Mouse (Mus musculus) erythroblast, embryonic 14.5 days (primary cell): ENCODE data around the gene Mmp21. TPM values are rescaled to one million over a fixed set of nuclear protein-coding genes. Genes with fewer than 3 reads are reported as not detected.
A peak's percentile ranks its signal among the peaks of the same experiment; 100 is the strongest.
"Not testable (repeated sequence)": the region's sequence is repeated elsewhere in the genome, so short reads cannot be mapped to it uniquely, and the experiment has no call there.

ENCODE experiments used
- H3K27me3 ChIP-seq: 2 replicates; pipeline ENCODE4 v1.6.1; 2012; ENCODE audit warnings: inconsistent platforms; ENCODE audit not compliant: control insufficient read depth
- H3K36me3 ChIP-seq: 2 replicates; pipeline ENCODE4 v1.6.1; 2012; ENCODE audit warnings: mild to moderate bottlenecking, inconsistent platforms; ENCODE audit not compliant: control insufficient read depth
- H3K4me1 ChIP-seq: 2 replicates; pipeline ENCODE4 v1.6.1; 2012; ENCODE audit warnings: inconsistent platforms; ENCODE audit not compliant: control insufficient read depth
- H3K4me3 ChIP-seq: replicated peaks from 2 replicates; pipeline ENCODE3; 2012; ENCODE audit warnings: moderate library complexity, mild to moderate bottlenecking, inconsistent platforms
- H3K9me3 ChIP-seq: 2 replicates; pipeline ENCODE4 v1.6.1; 2012; ENCODE audit warnings: low read length, inconsistent platforms, mixed read lengths; ENCODE audit not compliant: control insufficient read depth
- GATA1 ChIP-seq: IDR thresholded peaks from 2 replicates; pipeline ENCODE4 v1.6.1; 2012; ENCODE audit warnings: low read length, inconsistent platforms, mixed read lengths
- TAL1 ChIP-seq: IDR thresholded peaks from 3 replicates; pipeline ENCODE4 v1.6.1; 2012; ENCODE audit warnings: low read length, inconsistent platforms, mixed read lengths
- polyA plus RNA-seq: library from polyadenylated mRNA; stranded (reverse); fragments of >175 nt; gene quantifications from 2 replicates; pipeline ENCODE4 v1.2.3, GENCODE M21; 2012

The Mmp21 gene
- polyA plus RNA-seq, 1 experiment = 0.02 TPM

DNA sequence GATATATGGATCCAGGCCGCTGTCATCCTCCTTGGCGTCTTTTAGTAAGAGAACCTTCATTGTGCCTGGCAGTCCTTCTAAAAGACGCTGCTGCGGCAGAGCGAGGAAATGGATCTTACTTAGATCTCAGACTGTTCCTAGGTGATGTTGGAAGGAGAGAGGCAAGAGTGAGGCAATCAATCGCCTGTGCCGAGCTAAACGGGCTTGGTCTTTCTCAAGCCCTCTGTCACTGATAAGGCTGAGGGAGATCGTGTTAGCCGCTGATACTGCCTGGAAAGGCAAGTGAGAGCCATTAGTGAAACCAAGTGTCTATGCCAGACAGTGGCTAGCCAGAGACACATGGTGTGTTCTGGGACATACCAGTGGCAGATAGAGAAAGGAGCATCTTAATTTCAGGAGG is 22.5 kb upstream of the Mmp21 start:
- peaks cover 91% of the 10 kb centered on the region for H3K4me1 ChIP-seq
- peaks cover 83% of the 10 kb centered on the region for H3K36me3 ChIP-seq
- peak overlapping the region; percentile 84 for H3K4me3 ChIP-seq
- TF ChIP-seq GATA1 (peak; percentile 92), TAL1 (peak; percentile 93)
- H3K9me3 ChIP-seq = peaks cover 4% of the 10 kb centered on the region; the same call in 1 of the 2 replicates
- no peaks in the 10 kb centered on the region for H3K27me3 ChIP-seq

DNA sequence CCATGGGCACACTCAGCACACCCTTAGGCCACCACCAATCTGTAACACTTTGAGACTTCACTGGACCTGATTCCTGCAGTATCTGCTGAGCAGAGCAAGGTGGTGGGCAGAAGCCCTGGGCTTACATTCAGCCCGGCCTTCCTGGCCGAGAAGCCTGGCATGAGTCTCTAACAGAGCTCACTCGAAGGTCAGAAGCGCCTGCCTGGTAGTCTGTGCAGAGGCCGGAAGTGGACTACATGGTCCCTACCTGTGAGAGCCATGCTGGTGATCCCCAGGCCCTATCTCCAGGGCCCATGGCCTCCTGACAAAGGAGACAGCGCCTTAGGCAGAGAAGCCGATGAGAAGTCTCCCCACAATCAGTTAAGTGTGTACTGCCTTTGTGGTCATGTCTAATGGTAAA is 21.5 kb upstream of the Mmp21 start:
- Histone ChIP-seq H3K36me3 (peaks cover 87% of the 10 kb centered on the region), H3K4me3 (peak overlapping the region; percentile 84), H3K4me1 (peaks cover 93% of the 10 kb centered on the region), H3K27me3 (no peaks in the 10 kb centered on the region), H3K9me3 (peaks cover 4% of the 10 kb centered on the region; the same call in 1 of the 2 replicates)
- TF ChIP-seq GATA1 = no peak
- no peak for TF ChIP-seq TAL1

DNA sequence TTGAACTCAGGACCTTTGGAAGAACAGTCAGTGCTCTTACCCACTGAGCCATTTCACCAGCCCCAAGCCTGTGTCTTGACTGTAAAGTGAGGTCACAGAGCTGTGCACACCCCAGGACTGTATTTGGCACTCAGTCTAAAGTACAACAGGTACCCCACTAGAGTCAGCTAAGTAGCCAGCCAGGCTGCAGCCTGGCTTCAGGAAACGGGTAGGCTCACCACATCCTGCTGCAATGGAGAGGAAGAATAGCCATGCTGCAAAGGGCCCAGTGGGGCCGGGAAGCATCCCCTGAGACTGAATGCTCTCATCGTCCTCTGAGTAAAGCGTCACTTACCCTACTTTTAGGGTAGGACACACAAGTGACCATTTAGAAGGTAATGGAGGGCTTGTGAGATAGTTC is 20.0 kb upstream of the Mmp21 start:
- Histone ChIP-seq H3K9me3 (peaks cover 4% of the 10 kb centered on the region; the same call in 1 of the 2 replicates), H3K4me3 (peak overlapping the region; percentile 84), H3K4me1 (peaks cover 93% of the 10 kb centered on the region), H3K36me3 (peaks cover 87% of the 10 kb centered on the region), H3K27me3 (no peaks in the 10 kb centered on the region)
- TF ChIP-seq TAL1 (no peak), GATA1 (no peak)

DNA sequence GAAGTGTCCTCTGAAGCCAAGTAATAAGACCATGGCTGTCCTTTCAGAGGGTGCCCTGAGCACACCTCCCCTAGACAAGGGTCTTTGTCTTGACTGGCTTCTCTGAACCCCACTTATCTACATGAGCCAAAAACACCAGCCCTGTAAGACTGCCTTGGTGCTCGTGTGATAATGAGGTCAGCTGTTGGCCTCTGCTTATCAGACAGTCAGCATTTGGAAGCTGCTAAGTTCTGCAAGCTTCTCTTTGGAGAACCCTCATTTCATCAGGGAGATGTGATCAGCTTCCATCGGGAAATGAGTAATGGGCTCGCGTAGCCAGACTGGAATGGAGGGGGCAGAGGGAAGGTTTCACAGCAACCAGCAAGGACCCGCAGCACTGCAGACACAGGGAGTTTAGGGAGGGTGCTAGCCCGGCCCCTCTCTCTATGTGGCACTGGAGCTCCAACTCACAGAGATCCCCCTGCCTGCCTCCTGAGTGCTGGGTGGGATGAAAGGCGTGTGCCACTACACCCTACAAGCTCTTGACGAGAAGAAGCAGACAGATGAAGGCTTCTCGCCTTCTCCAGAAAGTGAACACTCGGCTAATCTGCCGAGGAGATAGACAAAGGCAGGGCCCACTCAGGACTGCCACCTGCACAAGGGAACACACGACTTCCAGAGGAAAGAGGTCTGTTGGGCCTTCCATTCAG is 18.3 kb upstream of the Mmp21 start:
- TF ChIP-seq GATA1 (peak; percentile 89), TAL1 (peak; percentile 88)
- no peaks in the 10 kb centered on the region for H3K9me3 ChIP-seq
- peaks cover 85% of the 10 kb centered on the region for H3K36me3 ChIP-seq
- no peaks in the 10 kb centered on the region for H3K27me3 ChIP-seq
- peak overlapping the region; percentile 84 for H3K4me3 ChIP-seq
- peaks cover 82% of the 10 kb centered on the region for H3K4me1 ChIP-seq

DNA sequence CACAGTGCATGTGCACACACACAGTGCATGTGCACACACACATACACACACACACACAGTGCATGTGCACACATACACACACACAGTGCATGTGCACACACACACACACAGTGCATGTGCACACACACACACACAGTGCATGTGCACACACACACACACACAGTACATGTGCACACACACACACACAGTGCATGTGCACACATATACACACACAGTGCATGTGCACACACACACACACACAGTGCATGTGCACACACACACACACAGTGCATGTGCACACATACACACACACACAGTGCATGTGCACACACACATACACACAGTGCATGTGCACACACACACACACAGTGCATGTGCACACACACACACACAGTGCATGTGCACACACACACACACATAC is 5.8 kb upstream of the Mmp21 start:
- Histone ChIP-seq H3K9me3 (peaks cover 32% of the 10 kb centered on the region), H3K36me3 (peaks cover 80% of the 10 kb centered on the region)
- not testable (repeated sequence) for H3K4me1 ChIP-seq, H3K4me3 ChIP-seq, H3K27me3 ChIP-seq

DNA sequence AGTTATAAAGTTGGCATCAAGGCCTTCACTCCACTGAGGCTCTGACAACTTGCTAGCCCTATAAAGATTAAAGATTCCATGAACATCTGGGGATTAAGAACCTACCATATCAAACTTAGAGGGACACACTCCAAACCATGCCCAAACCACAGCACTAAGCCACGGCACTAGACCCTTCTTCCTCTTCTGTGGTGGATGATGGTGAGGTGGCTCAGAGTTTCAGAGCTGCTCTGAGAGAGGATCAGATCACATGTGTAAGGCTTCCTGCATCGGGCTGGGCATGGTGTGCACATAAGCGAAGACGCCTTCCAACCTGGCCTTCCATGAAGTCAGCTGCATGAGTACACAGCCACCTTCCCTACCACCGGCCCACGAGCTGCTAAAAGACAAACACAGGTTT is 4.8 kb upstream of the Mmp21 start:
- no peak overlapping the region for H3K4me3 ChIP-seq
- H3K4me1 ChIP-seq = peaks cover 5% of the 10 kb centered on the region
- H3K27me3 ChIP-seq = peaks cover 3% of the 10 kb centered on the region; the same call in 1 of the 2 replicates
- peaks cover 23% of the 10 kb centered on the region for H3K9me3 ChIP-seq
- TF ChIP-seq GATA1 (no peak), TAL1 (no peak)
- peaks cover 71% of the 10 kb centered on the region for H3K36me3 ChIP-seq

DNA sequence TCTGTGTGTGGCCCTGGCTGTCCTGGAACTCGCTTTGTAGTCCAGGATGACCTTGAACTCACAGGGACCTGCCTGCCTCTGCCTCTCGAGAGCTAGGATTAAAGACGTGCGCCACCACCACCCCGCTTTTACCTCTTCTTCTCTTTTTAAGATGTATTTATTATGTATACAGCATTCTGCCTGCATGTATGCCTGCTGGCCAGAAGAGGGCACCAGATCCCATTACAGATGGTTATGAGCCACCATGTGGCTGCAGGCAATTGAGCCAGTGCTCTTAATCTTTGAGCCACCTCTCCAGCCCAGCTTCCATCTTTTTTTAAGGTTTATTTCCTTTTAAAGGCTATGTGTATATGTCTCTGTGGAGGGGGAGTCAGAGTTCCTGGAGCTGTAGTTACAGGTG is 4.2 kb upstream of the Mmp21 start:
- Histone ChIP-seq H3K4me1 (peaks cover 5% of the 10 kb centered on the region), H3K27me3 (peaks cover 3% of the 10 kb centered on the region; the same call in 1 of the 2 replicates), H3K4me3 (no peak overlapping the region), H3K9me3 (peaks cover 18% of the 10 kb centered on the region), H3K36me3 (peaks cover 65% of the 10 kb centered on the region)
- no peak for TF ChIP-seq TAL1
- no peak for TF ChIP-seq GATA1

DNA sequence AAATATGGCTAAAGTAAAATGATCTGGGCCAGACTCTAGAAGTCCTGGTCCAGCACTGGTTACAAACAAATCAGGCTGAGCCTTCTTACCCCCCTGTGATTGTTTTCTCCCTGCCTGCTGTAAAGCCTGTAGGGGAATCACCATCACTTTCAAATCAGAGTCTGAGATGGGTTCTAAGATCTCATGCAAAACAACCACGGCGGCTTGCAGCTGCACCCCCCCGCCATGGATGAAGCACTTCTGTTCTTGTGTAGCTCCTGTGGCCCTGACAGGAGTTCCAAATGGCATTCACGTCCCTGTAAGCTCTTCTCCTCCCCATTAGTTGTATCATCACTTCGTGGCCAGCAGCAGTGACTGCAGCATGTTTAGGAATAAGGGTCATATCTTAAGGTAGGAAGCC is 3.8 kb upstream of the Mmp21 start:
- Histone ChIP-seq H3K4me1 (peaks cover 5% of the 10 kb centered on the region), H3K36me3 (peaks cover 60% of the 10 kb centered on the region), H3K4me3 (no peak overlapping the region), H3K27me3 (peaks cover 3% of the 10 kb centered on the region; the same call in 1 of the 2 replicates), H3K9me3 (peaks cover 17% of the 10 kb centered on the region)
- TF ChIP-seq TAL1 (no peak), GATA1 (no peak)

DNA sequence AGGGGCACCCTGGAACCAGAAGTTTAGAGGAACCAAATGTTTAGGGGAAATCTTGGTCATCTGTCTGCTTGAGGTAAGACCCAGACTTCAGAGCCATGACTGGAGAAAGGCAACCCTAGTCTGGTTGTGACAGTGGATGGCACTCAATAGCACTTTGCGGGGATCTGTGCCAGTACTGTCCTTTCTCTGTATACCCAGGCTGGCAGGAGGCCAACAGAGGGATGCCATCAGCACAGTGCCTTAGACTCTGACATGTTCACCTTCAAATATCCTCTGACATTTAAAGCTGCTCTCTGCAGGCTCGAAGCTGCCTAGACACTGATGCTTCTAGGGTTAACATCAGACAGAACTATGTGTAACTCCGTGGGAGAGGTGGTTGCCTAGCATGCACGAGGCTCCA is 422 bp downstream of the Mmp21 start:
- no peaks in the 10 kb centered on the region for H3K27me3 ChIP-seq
- H3K9me3 ChIP-seq = peaks cover 2% of the 10 kb centered on the region
- H3K4me3 ChIP-seq = no peak overlapping the region
- no peaks in the 10 kb centered on the region; the same call in none of the 2 replicates for H3K4me1 ChIP-seq
- peaks cover 32% of the 10 kb centered on the region for H3K36me3 ChIP-seq
- TF ChIP-seq GATA1 = no peak
- TF ChIP-seq TAL1 = no peak
